Mouse (Mus musculus): ENCODE measurements around the gene Sik1.

DNA sequence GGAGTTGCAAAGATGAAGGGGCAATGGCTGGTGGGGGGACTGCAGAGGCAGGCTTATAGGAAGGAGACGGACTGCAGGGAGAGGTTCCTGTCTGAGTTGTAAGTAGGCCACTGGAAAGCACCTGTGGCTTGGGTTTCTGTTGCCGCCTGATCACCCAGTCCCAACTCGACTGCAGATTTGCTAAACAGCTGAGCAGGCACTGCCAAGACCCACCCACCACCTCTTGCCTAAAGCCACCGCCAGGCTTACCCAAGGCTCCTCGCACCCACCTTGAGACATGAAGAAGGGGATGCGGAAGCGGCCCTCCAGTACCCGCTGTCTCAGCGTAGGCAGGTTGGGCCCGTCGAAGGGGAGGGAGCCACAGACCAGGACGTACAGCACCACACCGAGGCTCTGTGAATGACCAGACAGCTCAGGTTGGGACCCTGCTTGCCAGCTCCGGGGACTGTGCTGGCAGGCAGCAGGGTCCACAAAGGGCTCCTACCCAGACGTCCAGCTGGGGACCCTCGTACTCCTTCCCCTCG is 5.1 kb downstream of the Sik1 start:
- no peak for TF ChIP-seq CTCF (IDR thresholded peaks at IDR 0.05; ENCODE audit: insufficient read depth, low read length)
- TF ChIP-seq POLR2A (IDR thresholded peaks at IDR 0.05; ENCODE audit: borderline replicate concordance, extremely low read depth, low read depth, low read length) = no peak
